Mouse (Mus musculus): ENCODE results near the gene Rassf8. TPM values are rescaled to one million over a fixed set of nuclear protein-coding genes. Genes with fewer than 3 reads are reported as not detected.

Gene Rassf8
- polyA plus RNA-seq, 1 experiment from 2014 or later: 7.0 TPM

GRCm38 (mm10) chr6:145767637-145768036 lies 21.1 kb downstream of the Rassf8 start:
- no peak overlapping the region for H3K9ac ChIP-seq
- peaks cover 4% of the 10 kb centered on the region for H3K4me1 ChIP-seq
- H3K4me2 ChIP-seq (replicated peaks): no peak overlapping the region
- 80% methylated on average over 5 of the region's 5 CpGs for WGBS
- no peaks in the 10 kb centered on the region for H3K36me3 ChIP-seq
- no peak overlapping the region for H3K27ac ChIP-seq
- H3K9me3 ChIP-seq (replicated peaks): no peaks in the 10 kb centered on the region
- ATAC-seq (ENCODE audit: low FRiP score): no peak
- no peaks in the 10 kb centered on the region for H3K27me3 ChIP-seq
- no peak overlapping the region for H3K4me3 ChIP-seq

DNA sequence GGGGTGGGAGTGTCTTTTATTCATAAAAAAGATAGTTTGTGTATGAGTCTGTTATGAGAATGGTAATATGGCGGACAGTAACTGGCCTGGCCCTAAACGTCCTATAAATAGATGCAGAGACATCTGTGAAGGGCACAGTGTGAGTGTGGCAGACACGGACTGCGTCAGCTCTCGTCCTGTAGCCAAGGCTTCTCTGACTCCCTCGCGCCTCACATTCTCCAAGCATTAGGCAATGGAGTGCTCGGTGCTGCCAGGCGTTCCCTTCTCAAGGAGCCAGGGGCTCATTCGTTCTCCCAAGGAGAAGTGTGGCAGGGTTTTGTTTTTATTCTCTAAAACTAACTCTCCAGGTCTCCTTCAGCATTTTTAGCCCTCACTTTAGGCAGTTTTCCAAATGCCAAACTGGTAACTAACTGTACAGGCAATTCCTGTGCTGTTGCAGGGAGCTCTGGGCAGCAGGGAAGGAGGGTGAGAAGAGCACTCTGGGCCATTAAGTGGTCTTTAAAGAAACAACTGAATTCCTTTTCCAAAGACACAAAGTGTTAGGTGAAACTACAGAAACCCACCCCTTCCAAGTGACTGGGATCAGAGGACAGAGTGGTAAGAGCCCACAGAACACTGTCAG lies 22.2 kb downstream of the Rassf8 start:
- Histone ChIP-seq H3K9me3 (replicated peaks) (no peaks in the 10 kb centered on the region), H3K4me1 (peaks cover 4% of the 10 kb centered on the region), H3K27me3 (no peaks in the 10 kb centered on the region), H3K27ac (no peak overlapping the region), H3K4me3 (no peak overlapping the region), H3K9ac (no peak overlapping the region), H3K4me2 (replicated peaks) (no peak overlapping the region), H3K36me3 (no peaks in the 10 kb centered on the region)
- WGBS: 67% methylated on average over 10 of the region's 10 CpGs
- ATAC-seq (ENCODE audit: low FRiP score): no peak

- no peak overlapping the region for H3K9ac ChIP-seq
- H3K27me3 ChIP-seq: no peaks in the 10 kb centered on the region
- WGBS: 68% methylated on average over 11 of the region's 11 CpGs
- H3K4me3 ChIP-seq: no peak overlapping the region
- H3K4me1 ChIP-seq: peaks cover 4% of the 10 kb centered on the region
- H3K9me3 ChIP-seq (replicated peaks): no peaks in the 10 kb centered on the region
- H3K27ac ChIP-seq: no peak overlapping the region
- ATAC-seq (ENCODE audit: low FRiP score): no peak
- no peaks in the 10 kb centered on the region for H3K36me3 ChIP-seq
- no peak overlapping the region for H3K4me2 ChIP-seq (replicated peaks)
Measured at GRCm38 (mm10) chr6:145769855-145770254, 23.3 kb downstream of the Rassf8 start.

DNA sequence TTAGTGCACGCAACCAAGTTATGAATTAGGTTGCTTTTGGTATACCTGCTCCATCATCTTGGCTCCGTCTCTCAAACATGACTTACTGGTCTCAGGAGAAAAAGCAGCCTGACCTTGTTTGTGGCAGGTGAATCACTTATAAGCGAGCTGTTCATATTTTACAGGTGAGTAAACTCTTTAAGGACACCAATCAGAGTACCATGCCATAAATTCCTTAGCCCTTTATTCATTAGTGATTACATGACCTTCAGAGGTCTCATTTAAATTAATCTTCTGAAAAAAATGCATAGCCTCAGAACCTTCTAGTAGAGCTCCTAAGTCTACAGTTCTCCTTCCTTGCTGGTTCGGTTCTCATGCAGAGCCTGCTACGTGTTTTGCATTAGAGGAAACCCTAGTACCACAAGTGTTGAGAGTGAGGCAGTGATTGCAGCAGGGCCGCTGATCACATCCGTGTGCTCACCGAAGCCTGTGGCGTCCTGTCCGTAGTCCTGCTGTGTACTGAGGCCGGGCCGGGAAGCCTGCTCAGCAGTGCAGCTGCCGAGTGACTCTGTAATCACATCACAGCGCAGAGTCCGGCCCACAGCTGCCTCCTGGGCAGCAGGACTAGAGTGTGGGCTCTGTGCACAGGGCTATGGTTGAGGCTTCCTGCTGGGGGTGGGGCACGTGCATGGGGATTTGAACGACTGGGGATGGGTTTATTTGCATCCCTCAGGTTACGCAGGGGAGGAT lies 23.9 kb downstream of the Rassf8 start:
- H3K27ac ChIP-seq: no peak overlapping the region
- no peaks in the 10 kb centered on the region for H3K27me3 ChIP-seq
- no peak overlapping the region for H3K4me2 ChIP-seq (replicated peaks)
- WGBS: 34% methylated on average over 18 of the region's 18 CpGs
- no peak for ATAC-seq (ENCODE audit: low FRiP score)
- H3K36me3 ChIP-seq: no peaks in the 10 kb centered on the region
- no peaks in the 10 kb centered on the region for H3K9me3 ChIP-seq (replicated peaks)
- peaks cover 4% of the 10 kb centered on the region for H3K4me1 ChIP-seq
- H3K4me3 ChIP-seq: no peak overlapping the region
- no peak overlapping the region for H3K9ac ChIP-seq

DNA sequence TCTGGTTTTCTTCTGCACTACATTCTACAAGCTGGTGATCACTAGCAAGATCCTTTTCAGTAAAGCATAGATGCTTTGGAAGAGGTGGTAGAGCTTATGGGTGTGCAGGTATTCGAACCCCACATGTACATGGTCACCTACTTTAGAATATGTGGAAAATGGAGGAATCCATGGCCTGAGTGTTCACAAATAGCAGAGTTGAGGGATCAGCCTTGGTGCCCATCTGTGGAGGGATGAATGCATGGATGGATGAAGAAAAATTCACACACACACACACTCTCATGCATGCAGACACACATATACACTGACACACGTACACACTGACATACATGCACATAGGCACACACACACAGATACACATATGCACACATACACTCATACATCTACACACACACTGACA lies 27.9 kb downstream of the Rassf8 start:
- 93% methylated on average over 2 of the region's 2 CpGs for WGBS

DNA sequence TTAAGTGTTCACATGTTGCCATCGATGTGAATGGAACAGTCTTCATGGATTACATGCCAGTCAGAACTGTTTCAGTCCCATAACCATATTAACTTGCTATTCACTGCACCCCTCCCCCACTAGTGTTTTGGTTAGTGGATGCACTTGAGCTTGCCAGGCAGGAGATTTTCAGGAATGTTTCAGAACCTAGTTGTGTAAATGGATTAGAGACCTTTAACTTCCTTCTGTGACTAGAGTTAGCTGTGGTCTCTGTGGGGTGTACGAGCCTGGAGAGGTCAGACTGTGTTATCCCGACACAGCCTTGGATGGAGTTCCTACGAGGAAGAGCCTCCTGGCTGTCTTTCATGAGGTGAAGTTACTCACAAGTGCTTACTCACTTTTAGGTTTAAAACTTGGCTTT lies 29.7 kb downstream of the Rassf8 start:
- Histone ChIP-seq H3K27ac (no peak overlapping the region), H3K36me3 (no peaks in the 10 kb centered on the region), H3K4me1 (peaks cover 6% of the 10 kb centered on the region; the same call in 1 of the 2 replicates), H3K4me3 (no peak overlapping the region), H3K4me2 (replicated peaks) (no peak overlapping the region), H3K9ac (no peak overlapping the region), H3K9me3 (replicated peaks) (no peaks in the 10 kb centered on the region), H3K27me3 (no peaks in the 10 kb centered on the region)
- ATAC-seq (ENCODE audit: low FRiP score): no peak
- WGBS: 77% methylated on average over 4 of the region's 4 CpGs

More for the DNA sequence above, 27.9 kb downstream of the Rassf8 start:
- Histone ChIP-seq H3K27me3 (no peaks in the 10 kb centered on the region), H3K27ac (no peak overlapping the region), H3K4me2 (replicated peaks) (no peak overlapping the region), H3K9me3 (replicated peaks) (no peaks in the 10 kb centered on the region), H3K4me1 (peaks cover 9% of the 10 kb centered on the region), H3K9ac (no peak overlapping the region), H3K36me3 (no peaks in the 10 kb centered on the region), H3K4me3 (no peak overlapping the region)
- no peak for ATAC-seq (ENCODE audit: low FRiP score)

DNA sequence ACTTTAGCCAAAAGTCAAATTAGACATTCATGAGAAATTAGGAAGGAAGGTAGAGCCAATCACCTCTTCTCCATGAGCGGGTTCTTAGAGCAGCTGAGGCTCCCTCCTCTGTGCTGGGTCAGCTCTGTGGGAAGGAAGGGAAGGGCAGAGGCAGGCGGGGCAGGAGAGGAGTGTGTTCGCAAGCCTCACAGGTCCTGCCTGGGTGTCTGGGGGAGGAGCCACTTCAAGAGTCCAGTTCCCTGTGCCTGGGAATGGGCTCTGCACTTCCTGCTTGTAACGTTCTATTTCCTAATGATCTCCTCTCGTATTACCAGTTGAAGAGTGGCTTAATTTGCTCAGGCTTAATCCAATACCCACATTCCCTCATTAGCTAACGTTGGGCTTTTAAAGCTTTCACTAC lies 32.8 kb downstream of the Rassf8 start:
- H3K4me2 ChIP-seq (replicated peaks): no peak overlapping the region
- ATAC-seq (ENCODE audit: low FRiP score): no peak
- 25% methylated on average over 6 of the region's 6 CpGs for WGBS
- H3K27me3 ChIP-seq: no peaks in the 10 kb centered on the region
- H3K9me3 ChIP-seq (replicated peaks): no peaks in the 10 kb centered on the region
- no peak overlapping the region for H3K9ac ChIP-seq
- no peak overlapping the region for H3K4me3 ChIP-seq
- peaks cover 6% of the 10 kb centered on the region; the same call in 1 of the 2 replicates for H3K4me1 ChIP-seq
- H3K27ac ChIP-seq: no peak overlapping the region
- H3K36me3 ChIP-seq: no peaks in the 10 kb centered on the region

GRCm38 (mm10) chr6:145780180-145780802 lies 33.7 kb downstream of the Rassf8 start:
- H3K4me3 ChIP-seq: no peak overlapping the region

DNA sequence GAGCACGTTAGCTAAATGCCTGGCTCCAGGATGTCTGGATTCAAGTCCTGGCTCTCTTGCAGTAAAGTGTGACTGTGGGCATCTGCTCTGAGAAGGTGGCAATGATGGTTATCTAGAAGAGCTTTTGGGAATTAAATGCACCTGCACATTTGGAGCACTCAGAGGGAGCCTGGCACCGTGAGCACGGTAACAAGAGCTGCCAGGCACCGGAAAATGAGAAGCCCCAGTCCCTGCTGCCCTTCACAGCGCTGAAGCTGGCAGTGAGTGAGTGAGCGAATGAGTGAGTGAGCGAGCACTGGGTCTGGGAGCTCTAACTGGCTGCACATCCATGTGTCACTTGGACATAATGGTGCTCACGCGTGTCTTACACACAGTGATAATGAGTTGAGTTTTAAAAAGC lies 34.7 kb downstream of the Rassf8 start:
- H3K9ac ChIP-seq: no peak overlapping the region
- no peaks in the 10 kb centered on the region for H3K27me3 ChIP-seq
- H3K9me3 ChIP-seq (replicated peaks): no peaks in the 10 kb centered on the region
- H3K4me1 ChIP-seq: peaks cover 6% of the 10 kb centered on the region; the same call in 1 of the 2 replicates
- no peak overlapping the region for H3K27ac ChIP-seq
- no peak overlapping the region for H3K4me2 ChIP-seq (replicated peaks)
- H3K4me3 ChIP-seq: no peak overlapping the region
- 87% methylated on average over 9 of the region's 9 CpGs for WGBS
- ATAC-seq (ENCODE audit: low FRiP score): no peak
- H3K36me3 ChIP-seq: no peaks in the 10 kb centered on the region

More at GRCm38 (mm10) chr6:145780180-145780802, 33.7 kb downstream of the Rassf8 start:
- 71% methylated on average over 8 of the region's 8 CpGs for WGBS
- H3K27me3 ChIP-seq: no peaks in the 10 kb centered on the region
- no peaks in the 10 kb centered on the region for H3K9me3 ChIP-seq (replicated peaks)
- no peak for ATAC-seq (ENCODE audit: low FRiP score)
- H3K36me3 ChIP-seq: no peaks in the 10 kb centered on the region
- H3K4me1 ChIP-seq: peaks cover 6% of the 10 kb centered on the region; the same call in 1 of the 2 replicates
- no peak overlapping the region for H3K27ac ChIP-seq
- no peak overlapping the region for H3K4me2 ChIP-seq (replicated peaks)
- no peak overlapping the region for H3K9ac ChIP-seq

- Histone ChIP-seq H3K27ac (no peak overlapping the region), H3K36me3 (no peaks in the 10 kb centered on the region), H3K4me2 (replicated peaks) (no peak overlapping the region), H3K4me1 (peaks cover 6% of the 10 kb centered on the region; the same call in 1 of the 2 replicates), H3K4me3 (no peak overlapping the region), H3K9me3 (replicated peaks) (no peaks in the 10 kb centered on the region), H3K9ac (no peak overlapping the region), H3K27me3 (no peaks in the 10 kb centered on the region)
- ATAC-seq (ENCODE audit: low FRiP score): no peak
- WGBS: 73% methylated on average over 2 of the region's 2 CpGs
Measured at GRCm38 (mm10) chr6:145781966-145782365, 35.4 kb downstream of the Rassf8 start.

DNA sequence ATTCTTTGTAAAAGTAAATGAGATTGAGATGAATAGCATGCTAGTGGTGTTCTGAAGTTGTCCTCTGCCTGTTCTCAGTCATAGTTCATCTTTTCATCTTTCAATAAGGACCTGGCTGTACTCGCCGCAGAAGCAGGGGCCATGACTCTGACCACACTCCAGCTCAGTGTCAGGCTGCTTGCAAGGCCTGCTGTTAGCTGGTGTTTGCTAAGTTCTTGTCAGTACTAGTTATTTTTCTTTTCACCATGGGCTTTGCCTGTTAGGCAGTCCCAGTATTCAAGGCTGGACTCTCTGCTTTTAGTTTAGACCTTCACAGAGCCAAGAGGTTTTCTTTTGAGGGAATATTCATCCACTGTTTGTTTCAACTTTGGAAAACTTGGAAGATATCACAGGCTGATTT lies 40.8 kb downstream of the Rassf8 start:
- Histone ChIP-seq H3K9ac (no peak overlapping the region), H3K4me1 (no peaks in the 10 kb centered on the region), H3K36me3 (no peaks in the 10 kb centered on the region), H3K27ac (no peak overlapping the region), H3K27me3 (no peaks in the 10 kb centered on the region), H3K4me2 (replicated peaks) (no peak overlapping the region), H3K9me3 (replicated peaks) (no peaks in the 10 kb centered on the region), H3K4me3 (no peak overlapping the region)
- ATAC-seq (ENCODE audit: low FRiP score): no peak
- 94% methylated on average over 2 of the region's 2 CpGs for WGBS

- H3K4me3 ChIP-seq: no peak overlapping the region
Measured at GRCm38 (mm10) chr6:145789738-145790137, 43.2 kb downstream of the Rassf8 start.

More at GRCm38 (mm10) chr6:145789738-145790137, 43.2 kb downstream of the Rassf8 start:
- Histone ChIP-seq H3K27ac (no peak overlapping the region), H3K27me3 (no peaks in the 10 kb centered on the region), H3K4me2 (replicated peaks) (no peak overlapping the region), H3K4me1 (peaks cover 2% of the 10 kb centered on the region; the same call in 1 of the 2 replicates), H3K9me3 (replicated peaks) (no peaks in the 10 kb centered on the region), H3K9ac (no peak overlapping the region), H3K36me3 (no peaks in the 10 kb centered on the region)
- WGBS: over 99% methylated on average over 4 of the region's 4 CpGs
- no peak for ATAC-seq (ENCODE audit: low FRiP score)

Data from hindbrain, embryonic 12.5 days (tissue).